Mouse (Mus musculus): ENCODE results near the gene Pip4k2c. TPM values are rescaled to one million over a fixed set of nuclear protein-coding genes. Genes with fewer than 3 reads are reported as not detected.

Gene Pip4k2c
- total and polyA plus RNA-seq, 3 experiments, result 22.5 to 47.8 (median 41.6) TPM

Other genes starting within 250 kb of the Pip4k2c start
- gene Ctdsp2, start 232.9 kb downstream of the Pip4k2c start, total RNA-seq (2021), result 100 to 1,000 TPM in 1 of 2 experiments, 10 to 100 TPM in 1; 75.0 to 119 TPM
- gene Ctdsp2, start 232.9 kb downstream of the Pip4k2c start, polyA plus RNA-seq (2012; rRNA removed), result 98.8 and 100 TPM in 2 replicates
- gene Avil, start 210.9 kb downstream of the Pip4k2c start, total RNA-seq (2021), result 1 to 10 TPM; 4.0 to 5.3 TPM
- 0.19 and 0.21 TPM in 2 replicates for gene Avil, start 210.9 kb downstream of the Pip4k2c start, polyA plus RNA-seq (2012; rRNA removed)
- gene Tsfm, start 180.7 kb downstream of the Pip4k2c start, total RNA-seq (2021), result 10 to 100 TPM; 42.2 to 67.9 TPM
- 55.0 and 68.9 TPM in 2 replicates for gene Tsfm, start 180.7 kb downstream of the Pip4k2c start, polyA plus RNA-seq (2012; rRNA removed)
- gene Mettl1, start 170.2 kb downstream of the Pip4k2c start, total RNA-seq (2021), result 10 to 100 TPM; 17.7 to 23.0 TPM
- 18.2 and 23.7 TPM in 2 replicates for gene Mettl1, start 170.2 kb downstream of the Pip4k2c start, polyA plus RNA-seq (2012; rRNA removed)
- gene Eef1akmt3, start 170.1 kb downstream of the Pip4k2c start, total RNA-seq (2021), result under 1 TPM; 0.14 to 0.69 TPM
- 0.18 and 0.23 TPM in 2 replicates for gene Eef1akmt3, start 170.1 kb downstream of the Pip4k2c start, polyA plus RNA-seq (2012; rRNA removed)
- under 1 TPM; 0.28 to 0.61 TPM for gene Cyp27b1, start 163.3 kb downstream of the Pip4k2c start, total RNA-seq (2021)
- gene Cyp27b1, start 163.3 kb downstream of the Pip4k2c start, polyA plus RNA-seq (2012; rRNA removed), result 0.28 and 0.35 TPM in 2 replicates
- gene March9, start 151.4 kb downstream of the Pip4k2c start, total RNA-seq (2021), result 10 to 100 TPM in 1 of 2 experiments, 1 to 10 TPM in 1; 5.4 to 12.2 TPM
- gene March9, start 151.4 kb downstream of the Pip4k2c start, polyA plus RNA-seq (2012; rRNA removed), result 20.1 and 20.6 TPM in 2 replicates
- gene Cdk4, start 148.1 kb downstream of the Pip4k2c start, total RNA-seq (2021), result 100 to 1,000 TPM; 166 to 233 TPM
- 100 and 106 TPM in 2 replicates for gene Cdk4, start 148.1 kb downstream of the Pip4k2c start, polyA plus RNA-seq (2012; rRNA removed)
- 100 to 1,000 TPM; 115 to 129 TPM for gene Tspan31, start 141.3 kb downstream of the Pip4k2c start, total RNA-seq (2021)
- 53.3 and 62.3 TPM in 2 replicates for gene Tspan31, start 141.3 kb downstream of the Pip4k2c start, polyA plus RNA-seq (2012; rRNA removed)
- gene Agap2, start 136.3 kb downstream of the Pip4k2c start, total RNA-seq (2021), result 1 to 10 TPM; 2.2 to 3.8 TPM
- gene Agap2, start 136.3 kb downstream of the Pip4k2c start, polyA plus RNA-seq (2012; rRNA removed), result 8.7 and 9.8 TPM in 2 replicates
- gene Os9, start 90.5 kb downstream of the Pip4k2c start, total RNA-seq (2021), result 100 to 1,000 TPM; 127 to 147 TPM
- gene Os9, start 90.5 kb downstream of the Pip4k2c start, polyA plus RNA-seq (2012; rRNA removed), result 82.2 and 108 TPM in 2 replicates
- 10 to 100 TPM in 1 of 2 experiments, 1 to 10 TPM in 1; 8.3 to 11.6 TPM for gene B4galnt1, start 46.4 kb downstream of the Pip4k2c start, total RNA-seq (2021)
- gene B4galnt1, start 46.4 kb downstream of the Pip4k2c start, polyA plus RNA-seq (2012; rRNA removed), result 17.8 and 19.1 TPM in 2 replicates
- under 1 TPM; 0.35 to 0.58 TPM for gene Slc26a10, start 30.9 kb downstream of the Pip4k2c start, total RNA-seq (2021)
- 1.1 and 2.4 TPM in 2 replicates for gene Slc26a10, start 30.9 kb downstream of the Pip4k2c start, polyA plus RNA-seq (2012; rRNA removed)
- gene Arhgef25, start 21.5 kb downstream of the Pip4k2c start, total RNA-seq (2021), result 10 to 100 TPM; 16.0 to 25.8 TPM
- 41.3 and 44.9 TPM in 2 replicates for gene Arhgef25, start 21.5 kb downstream of the Pip4k2c start, polyA plus RNA-seq (2012; rRNA removed)
- 10 to 100 TPM; 53.6 to 75.7 TPM for gene Dtx3, start 15.9 kb downstream of the Pip4k2c start, total RNA-seq (2021)
- gene Dtx3, start 15.9 kb downstream of the Pip4k2c start, polyA plus RNA-seq (2012; rRNA removed), result 203 and 219 TPM in 2 replicates
- gene Kif5a, start 51.8 kb upstream of the Pip4k2c start, total RNA-seq (2021), result 1 to 10 TPM; 6.2 to 7.8 TPM
- 28.9 and 30.1 TPM in 2 replicates for gene Kif5a, start 51.8 kb upstream of the Pip4k2c start, polyA plus RNA-seq (2012; rRNA removed)
- 100 to 1,000 TPM; 149 to 168 TPM for gene Dctn2, start 54.8 kb upstream of the Pip4k2c start, total RNA-seq (2021)
- gene Dctn2, start 54.8 kb upstream of the Pip4k2c start, polyA plus RNA-seq (2012; rRNA removed), result 205 and 234 TPM in 2 replicates
- 10 to 100 TPM; 39.7 to 45.0 TPM for gene Mbd6, start 77.4 kb upstream of the Pip4k2c start, total RNA-seq (2021)
- 99.9 and 105 TPM in 2 replicates for gene Mbd6, start 77.4 kb upstream of the Pip4k2c start, polyA plus RNA-seq (2012; rRNA removed)
- 100 to 1,000 TPM; 106 to 128 TPM for gene Mars, start 100.2 kb upstream of the Pip4k2c start, total RNA-seq (2021)
- 90.6 and 111 TPM in 2 replicates for gene Mars, start 100.2 kb upstream of the Pip4k2c start, polyA plus RNA-seq (2012; rRNA removed)
- 1 to 10 TPM; 1.9 to 2.7 TPM for gene Arhgap9, start 110.4 kb upstream of the Pip4k2c start, total RNA-seq (2021)
- 2.7 and 3.7 TPM in 2 replicates for gene Arhgap9, start 110.4 kb upstream of the Pip4k2c start, polyA plus RNA-seq (2012; rRNA removed)
- 1 to 10 TPM; 2.6 to 5.0 TPM for gene Gli1, start 130.4 kb upstream of the Pip4k2c start, total RNA-seq (2021)
- 9.1 and 10.2 TPM in 2 replicates for gene Gli1, start 130.4 kb upstream of the Pip4k2c start, polyA plus RNA-seq (2012; rRNA removed)
- not detected for gene Inhbe, start 142.8 kb upstream of the Pip4k2c start, total RNA-seq (2021)
- gene Inhbe, start 142.8 kb upstream of the Pip4k2c start, polyA plus RNA-seq (2012; rRNA removed), result 0.01 and 0.02 TPM in 2 replicates
- gene Inhbc, start 158.8 kb upstream of the Pip4k2c start, total RNA-seq (2021), result under 1 TPM in 1 of 2 experiments, not detected in 1; 0.20 TPM
- gene Inhbc, start 158.8 kb upstream of the Pip4k2c start, polyA plus RNA-seq (2012; rRNA removed), result 0.08 TPM in 1 of 2 replicates, not detected in the other
- 100 to 1,000 TPM; 116 to 127 TPM for gene R3hdm2, start 168.7 kb upstream of the Pip4k2c start, total RNA-seq (2021)
- 182 and 274 TPM in 2 replicates for gene R3hdm2, start 168.7 kb upstream of the Pip4k2c start, polyA plus RNA-seq (2012; rRNA removed)